Mouse (Mus musculus) myocyte (in vitro differentiated cells): ENCODE measurements around the gene Zhx3.

Experiments used
- CEBPB ChIP-seq: IDR thresholded peaks from 2 replicates; pipeline ENCODE4 v1.6.1; 2011; ENCODE audit warnings: mild to moderate bottlenecking, moderate library complexity; ENCODE audit not compliant: poor library complexity, insufficient read depth, severe bottlenecking
- MAX ChIP-seq: IDR thresholded peaks from one replicate; pipeline ENCODE4 v1.6.1; 2011; ENCODE audit warnings: low read depth, mild to moderate bottlenecking, control low read depth
- MYOD1 ChIP-seq, 3 experiments: IDR thresholded peaks; one replicate each; pipeline ENCODE4 v1.6.1; 2011; ENCODE audit warnings: control low read depth in 2 of 3, low read depth in 2 of 3, mild to moderate bottlenecking in 2 of 3, moderate library complexity in 1 of 3; ENCODE audit not compliant: insufficient read length in 2 of 3, control insufficient read depth in 1 of 3
- POLR2A ChIP-seq: IDR thresholded peaks from one replicate; pipeline ENCODE4 v1.6.1; 2011; ENCODE audit warnings: low read depth, mild to moderate bottlenecking, control low read depth, moderate library complexity; ENCODE audit not compliant: insufficient read length
- REST ChIP-seq: IDR thresholded peaks from one replicate; pipeline ENCODE4 v1.6.1; 2011; ENCODE audit warnings: mild to moderate bottlenecking, control low read depth, moderate library complexity; ENCODE audit not compliant: insufficient read depth, insufficient read length
- TCF12 ChIP-seq: IDR thresholded peaks from one replicate; pipeline ENCODE4 v1.6.1; 2011; ENCODE audit warnings: mild to moderate bottlenecking, control low read depth; ENCODE audit not compliant: poor library complexity, insufficient read depth, severe bottlenecking
- USF1 ChIP-seq: IDR thresholded peaks from one replicate; pipeline ENCODE4 v1.6.1; 2011; ENCODE audit warnings: low read depth, mild to moderate bottlenecking, control low read depth, moderate library complexity

DNA sequence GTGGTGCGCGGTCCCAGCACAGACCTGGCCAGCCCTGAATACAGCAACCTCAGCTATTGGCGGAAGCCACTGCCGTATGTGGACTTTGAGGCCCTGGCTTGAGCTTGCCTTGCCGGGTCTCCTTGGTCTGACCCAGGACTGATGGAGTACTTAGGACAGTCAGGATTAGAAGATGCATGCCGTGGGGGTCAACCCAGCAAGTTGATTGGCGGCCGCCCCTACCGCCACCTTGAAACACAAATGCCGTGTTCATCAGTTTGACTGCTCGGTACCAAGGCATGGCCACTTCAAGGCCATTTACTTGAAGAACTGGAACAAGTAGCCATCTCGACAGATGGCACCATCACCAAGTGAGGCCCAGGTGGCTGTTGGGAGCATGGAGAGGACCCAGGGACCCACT is 32.5 kb upstream of the Zhx3 start:
- no peak for TF ChIP-seq USF1
- TF ChIP-seq CEBPB: no peak
- no peak for TF ChIP-seq POLR2A
- no peak for TF ChIP-seq TCF12
- no peak for TF ChIP-seq MYOD1 (IDR thresholded peaks at IDR 0.05; ENCODE audit: control insufficient read depth in 1 of 3, insufficient read length in 2 of 3, low read depth in 2 of 3)
- no peak for TF ChIP-seq MAX
- no peak for TF ChIP-seq REST
